Mouse (Mus musculus): ENCODE measurements around the gene S100a14. TPM values are rescaled to one million over a fixed set of nuclear protein-coding genes. Genes with fewer than 3 reads are reported as not detected.

Gene S100a14
- 0.91 and 1.0 TPM in 2 replicates for polyA plus RNA-seq (2014; fragmentation: Nextera tagmentation; extraction: Ambion mirVana)

- ATAC-seq (replicated peaks; ENCODE audit: low FRiP score, low TSS enrichment, low read depth), result peak; percentile 87
- Histone ChIP-seq H3K4me2 (ENCODE audit: low read length) (no peak within 1 kb of the TSS), H3K36me3 (ENCODE audit: control insufficient read depth, insufficient read depth, low read length) (no peaks in the 10 kb centered on the region), H3K9ac (ENCODE audit: low read length) (no peak within 1 kb of the TSS), H3K9me3 (ENCODE audit: control insufficient read depth, low read length) (no peaks in the 10 kb centered on the region), H3K27ac (ENCODE audit: low read depth) (no peak within 1 kb of the TSS), H3K4me1 (replicated peaks; ENCODE audit: control insufficient read depth, insufficient read depth, low read length) (no peaks in the 10 kb centered on the region), H3K27me3 (replicated peaks; ENCODE audit: control insufficient read depth, insufficient read depth, low read length) (no peaks in the 10 kb centered on the region), H3K4me3 (ENCODE audit: low read depth, low read length) (no peak within 1 kb of the TSS)
- WGBS, result 59% methylated on average over 5 of the region's 5 CpGs
- DNase-seq (ENCODE audit: low spot score), result no peak
Observed at GRCm38 (mm10) chr3:90526580-90526979, at the start of gene S100a14. TSS of gene S100a14 (plus strand) at chr3:90526856.

GRCm38 (mm10) chr3:90486998-90487397, 39.7 kb upstream of the S100a14 start:
- H3K4me2 ChIP-seq (ENCODE audit: low read length), result no peak overlapping the region
- H3K27ac ChIP-seq (ENCODE audit: low read depth), result no peak overlapping the region
- no peak overlapping the region for H3K9ac ChIP-seq (ENCODE audit: low read length)
- no peak overlapping the region for H3K4me3 ChIP-seq (ENCODE audit: low read depth, low read length)
- peaks cover 73% of the 10 kb centered on the region for H3K36me3 ChIP-seq (ENCODE audit: control insufficient read depth, insufficient read depth, low read length)
- DNase-seq (ENCODE audit: low spot score), result no peak
- no peaks in the 10 kb centered on the region for H3K27me3 ChIP-seq (replicated peaks; ENCODE audit: control insufficient read depth, insufficient read depth, low read length)
- H3K4me1 ChIP-seq (replicated peaks; ENCODE audit: control insufficient read depth, insufficient read depth, low read length), result peaks cover 4% of the 10 kb centered on the region; the same call in 1 of the 2 replicates
- 80% methylated on average over 5 of the region's 5 CpGs for WGBS
- ATAC-seq (replicated peaks; ENCODE audit: low FRiP score, low TSS enrichment, low read depth), result no peak
- no peaks in the 10 kb centered on the region for H3K9me3 ChIP-seq (ENCODE audit: control insufficient read depth, low read length)

- Histone ChIP-seq H3K4me2 (ENCODE audit: low read length) (no peak overlapping the region), H3K27ac (ENCODE audit: low read depth) (no peak overlapping the region), H3K36me3 (ENCODE audit: control insufficient read depth, insufficient read depth, low read length) (peaks cover 57% of the 10 kb centered on the region), H3K4me1 (replicated peaks; ENCODE audit: control insufficient read depth, insufficient read depth, low read length) (peaks cover 4% of the 10 kb centered on the region; the same call in 1 of the 2 replicates), H3K27me3 (replicated peaks; ENCODE audit: control insufficient read depth, insufficient read depth, low read length) (no peaks in the 10 kb centered on the region), H3K9ac (ENCODE audit: low read length) (no peak overlapping the region), H3K9me3 (ENCODE audit: control insufficient read depth, low read length) (no peaks in the 10 kb centered on the region), H3K4me3 (ENCODE audit: low read depth, low read length) (no peak overlapping the region)
- DNase-seq (ENCODE audit: low spot score), result no peak
- WGBS, result 79% methylated on average over 6 of the region's 6 CpGs
- no peak for ATAC-seq (replicated peaks; ENCODE audit: low FRiP score, low TSS enrichment, low read depth)
Observed at GRCm38 (mm10) chr3:90488576-90488975, 38.1 kb upstream of the S100a14 start.

- H3K4me1 ChIP-seq (replicated peaks; ENCODE audit: control insufficient read depth, insufficient read depth, low read length), result peaks cover 4% of the 10 kb centered on the region; the same call in 1 of the 2 replicates
- H3K9ac ChIP-seq (ENCODE audit: low read length), result peak within 1 kb of the TSS; percentile 74
- H3K27ac ChIP-seq (ENCODE audit: low read depth), result peak within 1 kb of the TSS; percentile 82
- 0% methylated on average over 37 of the region's 37 CpGs for WGBS
- H3K9me3 ChIP-seq (ENCODE audit: control insufficient read depth, low read length), result no peaks in the 10 kb centered on the region
- ATAC-seq (replicated peaks; ENCODE audit: low FRiP score, low TSS enrichment, low read depth) (peak; percentile 96), DNase-seq (ENCODE audit: low spot score) (peak; percentile 98)
- H3K36me3 ChIP-seq (ENCODE audit: control insufficient read depth, insufficient read depth, low read length), result peaks cover 38% of the 10 kb centered on the region
- H3K4me3 ChIP-seq (ENCODE audit: low read depth, low read length), result peak within 1 kb of the TSS; percentile 79
- no peaks in the 10 kb centered on the region for H3K27me3 ChIP-seq (replicated peaks; ENCODE audit: control insufficient read depth, insufficient read depth, low read length)
- H3K4me2 ChIP-seq (ENCODE audit: low read length), result peak within 1 kb of the TSS; percentile 66
Observed at GRCm38 (mm10) chr3:90490696-90491256, 35.9 kb upstream of the S100a14 start, which contains the start of gene Snapin. TSS of gene Snapin (minus strand) at chr3:90491033.

- Histone ChIP-seq H3K36me3 (ENCODE audit: control insufficient read depth, insufficient read depth, low read length) (peaks cover 38% of the 10 kb centered on the region), H3K9me3 (ENCODE audit: control insufficient read depth, low read length) (no peaks in the 10 kb centered on the region), H3K27ac (ENCODE audit: low read depth) (no peak overlapping the region), H3K4me3 (ENCODE audit: low read depth, low read length) (no peak overlapping the region), H3K27me3 (replicated peaks; ENCODE audit: control insufficient read depth, insufficient read depth, low read length) (no peaks in the 10 kb centered on the region), H3K4me1 (replicated peaks; ENCODE audit: control insufficient read depth, insufficient read depth, low read length) (peaks cover 4% of the 10 kb centered on the region; the same call in 1 of the 2 replicates), H3K4me2 (ENCODE audit: low read length) (no peak overlapping the region), H3K9ac (ENCODE audit: low read length) (no peak overlapping the region)
- DNase-seq (ENCODE audit: low spot score) (no peak), ATAC-seq (replicated peaks; ENCODE audit: low FRiP score, low TSS enrichment, low read depth) (no peak)
- 49% methylated on average over 2 of the region's 2 CpGs for WGBS
Observed at GRCm38 (mm10) chr3:90491350-90491749, 35.3 kb upstream of the S100a14 start.

- H3K9me3 ChIP-seq (ENCODE audit: control insufficient read depth, low read length), result no peaks in the 10 kb centered on the region
- H3K27ac ChIP-seq (ENCODE audit: low read depth), result no peak overlapping the region
- H3K36me3 ChIP-seq (ENCODE audit: control insufficient read depth, insufficient read depth, low read length), result peaks cover 38% of the 10 kb centered on the region
- no peak for DNase-seq (ENCODE audit: low spot score)
- no peaks in the 10 kb centered on the region for H3K27me3 ChIP-seq (replicated peaks; ENCODE audit: control insufficient read depth, insufficient read depth, low read length)
- no peak overlapping the region for H3K4me2 ChIP-seq (ENCODE audit: low read length)
- peaks cover 4% of the 10 kb centered on the region; the same call in 1 of the 2 replicates for H3K4me1 ChIP-seq (replicated peaks; ENCODE audit: control insufficient read depth, insufficient read depth, low read length)
- H3K4me3 ChIP-seq (ENCODE audit: low read depth, low read length), result no peak overlapping the region
- H3K9ac ChIP-seq (ENCODE audit: low read length), result no peak overlapping the region
- WGBS, result 57% methylated on average over 4 of the region's 4 CpGs
- ATAC-seq (replicated peaks; ENCODE audit: low FRiP score, low TSS enrichment, low read depth), result no peak
Observed at GRCm38 (mm10) chr3:90493831-90494540, 32.7 kb upstream of the S100a14 start.

GRCm38 (mm10) chr3:90495850-90496525, 30.7 kb upstream of the S100a14 start:
- no peak overlapping the region for H3K9ac ChIP-seq (ENCODE audit: low read length)
- ATAC-seq (replicated peaks; ENCODE audit: low FRiP score, low TSS enrichment, low read depth) (no peak), DNase-seq (ENCODE audit: low spot score) (no peak)
- peaks cover 53% of the 10 kb centered on the region for H3K36me3 ChIP-seq (ENCODE audit: control insufficient read depth, insufficient read depth, low read length)
- WGBS, result 88% methylated on average over 7 of the region's 7 CpGs
- no peak overlapping the region for H3K4me3 ChIP-seq (ENCODE audit: low read depth, low read length)
- no peaks in the 10 kb centered on the region for H3K4me1 ChIP-seq (replicated peaks; ENCODE audit: control insufficient read depth, insufficient read depth, low read length)
- H3K4me2 ChIP-seq (ENCODE audit: low read length), result no peak overlapping the region
- H3K9me3 ChIP-seq (ENCODE audit: control insufficient read depth, low read length), result no peaks in the 10 kb centered on the region
- H3K27ac ChIP-seq (ENCODE audit: low read depth), result no peak overlapping the region
- no peaks in the 10 kb centered on the region for H3K27me3 ChIP-seq (replicated peaks; ENCODE audit: control insufficient read depth, insufficient read depth, low read length)

GRCm38 (mm10) chr3:90497597-90497996, 29.1 kb upstream of the S100a14 start:
- H3K4me3 ChIP-seq (ENCODE audit: low read depth, low read length), result no peak overlapping the region
- no peaks in the 10 kb centered on the region for H3K4me1 ChIP-seq (replicated peaks; ENCODE audit: control insufficient read depth, insufficient read depth, low read length)
- DNase-seq (ENCODE audit: low spot score) (no peak), ATAC-seq (replicated peaks; ENCODE audit: low FRiP score, low TSS enrichment, low read depth) (no peak)
- H3K27me3 ChIP-seq (replicated peaks; ENCODE audit: control insufficient read depth, insufficient read depth, low read length), result no peaks in the 10 kb centered on the region
- H3K36me3 ChIP-seq (ENCODE audit: control insufficient read depth, insufficient read depth, low read length), result peaks cover 69% of the 10 kb centered on the region
- no peak overlapping the region for H3K27ac ChIP-seq (ENCODE audit: low read depth)
- H3K9me3 ChIP-seq (ENCODE audit: control insufficient read depth, low read length), result no peaks in the 10 kb centered on the region
- H3K9ac ChIP-seq (ENCODE audit: low read length), result no peak overlapping the region
- H3K4me2 ChIP-seq (ENCODE audit: low read length), result no peak overlapping the region
